Mouse (Mus musculus) lung, embryonic 16.5 days (tissue): ENCODE data around the gene Poc1a. TPM values are rescaled to one million over a fixed set of nuclear protein-coding genes. Genes with fewer than 3 reads are reported as not detected.

Experiments used
- ATAC-seq: fragments of 200-750 bp; cut with Nextera tagmentation; 2 replicates; pipeline ENCODE4 v1.8.0; 2017; ENCODE audit warnings: low read depth, mild to moderate bottlenecking, moderate library complexity
- H3K27ac ChIP-seq: fragments of 300-500 bp; sonication (generic); 2 replicates; pipeline ENCODE4 v1.5.1; 2014; ENCODE audit warnings: mild to moderate bottlenecking, control low read depth, low read length
- H3K27me3 ChIP-seq: fragments of 300-500 bp; sonication (generic); 2 replicates; pipeline ENCODE4 v1.6.1; 2014; ENCODE audit warnings: low read depth, low read length, mixed read lengths; ENCODE audit not compliant: control insufficient read depth, insufficient read depth
- H3K36me3 ChIP-seq: fragments of 300-500 bp; sonication (generic); 2 replicates; pipeline ENCODE4 v1.6.1; 2014; ENCODE audit warnings: low read length; ENCODE audit not compliant: control insufficient read depth, insufficient read depth
- H3K4me1 ChIP-seq: fragments of 300-500 bp; sonication (generic); replicated peaks from 2 replicates; pipeline ENCODE4 v1.6.1; 2014; ENCODE audit warnings: low read length, mixed read lengths; ENCODE audit not compliant: control insufficient read depth, insufficient read depth
- H3K4me2 ChIP-seq: fragments of 300-500 bp; sonication (generic); 2 replicates; pipeline ENCODE4 v1.6.1; 2014; ENCODE audit warnings: low read depth, low read length, control low read depth
- H3K4me3 ChIP-seq: fragments of 300-500 bp; sonication (generic); 2 replicates; pipeline ENCODE4 v1.5.1; 2014; ENCODE audit warnings: mild to moderate bottlenecking, low read length, control low read depth
- H3K9ac ChIP-seq: fragments of 300-500 bp; sonication (generic); 2 replicates; pipeline ENCODE4 v1.6.1; 2014; ENCODE audit warnings: low read length, control low read depth
- H3K9me3 ChIP-seq: fragments of 300-500 bp; sonication (generic); 2 replicates; pipeline ENCODE4 v1.6.1; 2016; ENCODE audit warnings: low read length; ENCODE audit not compliant: control insufficient read depth
- WGBS: fragments of 180-500 bp; shearing (Covaris S2); extraction: QIAGEN DNeasy Blood & Tissue Kit; methylation state at CpG from one replicate; pipeline ENCODE4 v1.1.7; 2014; 5-methylcytosine and 5-hydroxymethylcytosine counted together
- polyA plus RNA-seq: library from polyadenylated mRNA; unstranded; fragments of >200 nt; fragmentation: Nextera tagmentation; extraction: Ambion mirVana; gene quantifications from 2 replicates; pipeline ENCODE4 v1.2.1, GENCODE M21; 2015

Poc1a gene
- polyA plus RNA-seq, 1 experiment from 2014 or later = 32.3 TPM

- peaks cover 35% of the 10 kb centered on the region for H3K4me1 ChIP-seq
- peak overlapping the region; percentile 99 for H3K4me2 ChIP-seq
- peak overlapping the region; percentile 95 for H3K4me3 ChIP-seq
- H3K27ac ChIP-seq = peak overlapping the region; percentile 81
- H3K27me3 ChIP-seq = no peaks in the 10 kb centered on the region
- no peaks in the 10 kb centered on the region for H3K9me3 ChIP-seq
- peak overlapping the region; percentile 88 for H3K9ac ChIP-seq
- no peak for ATAC-seq
- H3K36me3 ChIP-seq = peaks cover 12% of the 10 kb centered on the region
- WGBS = 74% methylated on average over 30 of the region's 30 CpGs
Measured at GRCm38 (mm10) chr9:106370620-106371383, 89.9 kb downstream of the Poc1a start.

DNA sequence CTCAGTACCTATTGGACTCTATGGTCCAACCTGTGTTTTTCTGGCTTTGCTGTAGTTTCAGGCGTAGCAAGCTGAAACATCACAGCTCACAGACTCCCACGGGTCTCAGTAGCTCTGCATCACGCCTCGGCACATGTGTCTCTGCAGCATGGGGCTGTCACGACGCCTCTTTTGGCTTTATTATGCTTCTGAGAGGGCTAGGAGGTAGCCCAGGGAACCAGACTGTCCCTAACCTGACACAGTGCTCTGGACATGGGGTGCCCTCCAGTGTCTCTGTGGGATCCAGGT, 90.5 kb downstream of the Poc1a start:
- WGBS = 39% methylated on average over 6 of the region's 6 CpGs
- no peaks in the 10 kb centered on the region for H3K9me3 ChIP-seq
- peaks cover 12% of the 10 kb centered on the region for H3K36me3 ChIP-seq
- H3K27me3 ChIP-seq = no peaks in the 10 kb centered on the region
- H3K9ac ChIP-seq = peak overlapping the region; percentile 57
- no peak for ATAC-seq
- H3K4me2 ChIP-seq = peak overlapping the region; percentile 99
- peak overlapping the region; percentile 81 for H3K27ac ChIP-seq
- H3K4me3 ChIP-seq = peak overlapping the region; percentile 23
- H3K4me1 ChIP-seq = peaks cover 34% of the 10 kb centered on the region

- 14% methylated on average over 6 of the region's 6 CpGs for WGBS
- H3K9ac ChIP-seq = peak overlapping the region; percentile 61
Measured at GRCm38 (mm10) chr9:106371776-106372175, 90.9 kb downstream of the Poc1a start.

GRCm38 (mm10) chr9:106372431-106373412, 91.9 kb downstream of the Poc1a start:
- ATAC-seq = no peak
- H3K4me3 ChIP-seq = no peak overlapping the region
- peak overlapping the region; percentile 61; the same call in 1 of the 2 replicates for H3K9ac ChIP-seq
- WGBS = 83% methylated on average over 11 of the region's 11 CpGs
- no peaks in the 10 kb centered on the region for H3K9me3 ChIP-seq
- peak overlapping the region; percentile 99 for H3K4me2 ChIP-seq
- H3K27me3 ChIP-seq = no peaks in the 10 kb centered on the region
- H3K4me1 ChIP-seq = peaks cover 35% of the 10 kb centered on the region
- H3K27ac ChIP-seq = peak overlapping the region; percentile 4; the same call in 1 of the 2 replicates
- H3K36me3 ChIP-seq = peaks cover 18% of the 10 kb centered on the region

More at GRCm38 (mm10) chr9:106371776-106372175, 90.9 kb downstream of the Poc1a start:
- no peaks in the 10 kb centered on the region for H3K27me3 ChIP-seq
- H3K4me3 ChIP-seq = peak overlapping the region; percentile 23
- H3K9me3 ChIP-seq = no peaks in the 10 kb centered on the region
- ATAC-seq = peak; percentile 5; the same call in 1 of the 2 replicates
- peaks cover 30% of the 10 kb centered on the region for H3K4me1 ChIP-seq
- H3K27ac ChIP-seq = peak overlapping the region; percentile 81
- peaks cover 12% of the 10 kb centered on the region for H3K36me3 ChIP-seq
- H3K4me2 ChIP-seq = peak overlapping the region; percentile 99

DNA sequence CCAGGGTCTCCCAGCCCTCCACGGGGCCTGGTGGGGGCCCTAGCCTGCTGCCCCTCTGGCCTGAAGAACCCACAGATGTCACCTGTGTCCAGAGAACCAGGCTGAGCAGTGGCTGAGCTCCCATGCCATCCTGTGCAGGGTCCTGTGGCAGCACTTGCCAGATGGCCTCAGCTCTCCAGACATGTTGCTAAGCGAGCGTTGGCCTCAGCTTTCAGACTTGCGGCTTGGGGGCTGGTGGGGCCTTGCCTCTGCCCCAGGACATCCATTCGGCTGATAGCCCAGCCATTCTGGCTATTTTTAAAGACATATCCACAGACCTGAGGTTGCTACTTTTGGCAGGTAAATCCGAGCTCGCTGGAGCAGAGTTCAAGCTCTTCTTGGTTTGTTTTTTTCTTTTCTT, 93.1 kb downstream of the Poc1a start:
- Histone ChIP-seq H3K4me1 (peaks cover 35% of the 10 kb centered on the region), H3K27ac (no peak overlapping the region), H3K4me2 (no peak overlapping the region), H3K9me3 (no peaks in the 10 kb centered on the region), H3K9ac (no peak overlapping the region), H3K27me3 (no peaks in the 10 kb centered on the region), H3K4me3 (no peak overlapping the region), H3K36me3 (peaks cover 18% of the 10 kb centered on the region)
- ATAC-seq = no peak
- 81% methylated on average over 7 of the region's 7 CpGs for WGBS

DNA sequence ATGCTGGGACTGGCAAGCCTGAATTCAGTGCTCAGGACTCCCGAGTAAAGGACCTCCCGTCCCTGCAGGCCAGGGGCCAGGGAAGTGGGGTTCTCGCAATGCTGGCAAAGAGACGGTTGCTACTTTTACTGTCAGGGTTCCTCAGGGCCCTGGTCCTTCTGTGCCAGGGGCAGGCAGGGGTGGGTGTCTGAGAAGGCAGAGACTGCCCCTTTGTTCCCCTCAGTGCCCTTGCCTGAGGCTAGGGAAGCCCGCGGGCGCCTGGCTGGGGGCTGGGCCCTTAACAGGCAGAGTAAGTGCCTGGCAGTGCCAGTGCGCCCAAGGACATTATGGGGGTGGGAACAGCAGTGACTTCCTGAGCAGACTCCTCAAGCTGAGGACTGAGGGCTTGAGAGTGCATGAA, 96.4 kb downstream of the Poc1a start:
- H3K36me3 ChIP-seq = peaks cover 18% of the 10 kb centered on the region
- ATAC-seq = peak; percentile 59
- H3K27ac ChIP-seq = peak overlapping the region; percentile 27; the same call in 1 of the 2 replicates
- no peaks in the 10 kb centered on the region for H3K9me3 ChIP-seq
- peak overlapping the region; percentile 35; the same call in 1 of the 2 replicates for H3K9ac ChIP-seq
- H3K27me3 ChIP-seq = no peaks in the 10 kb centered on the region
- 80% methylated on average over 8 of the region's 8 CpGs for WGBS
- no peak overlapping the region for H3K4me3 ChIP-seq
- peaks cover 22% of the 10 kb centered on the region for H3K4me1 ChIP-seq
- H3K4me2 ChIP-seq = no peak overlapping the region

DNA sequence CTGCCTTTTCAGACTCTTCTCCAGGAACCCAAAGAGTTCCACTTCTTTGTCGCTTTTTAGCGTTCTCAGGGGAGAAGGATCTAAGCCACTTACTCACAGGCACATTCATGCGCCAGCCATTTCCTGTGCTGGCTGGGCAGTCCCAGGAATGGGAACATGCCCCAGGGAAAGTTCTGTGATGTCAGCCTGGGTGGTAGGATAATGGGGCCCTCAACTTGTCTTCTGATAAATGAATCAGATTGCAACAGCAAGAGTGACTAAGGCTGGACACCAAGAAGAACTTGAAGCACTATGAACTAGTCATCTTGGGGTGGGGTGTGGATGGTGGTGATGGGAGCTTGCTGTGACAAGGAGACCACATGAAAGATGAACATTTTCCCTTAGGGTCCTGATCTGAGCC, 97.2 kb downstream of the Poc1a start:
- H3K27me3 ChIP-seq = no peaks in the 10 kb centered on the region
- H3K4me2 ChIP-seq = no peak overlapping the region
- no peaks in the 10 kb centered on the region for H3K9me3 ChIP-seq
- no peak overlapping the region for H3K4me3 ChIP-seq
- peaks cover 16% of the 10 kb centered on the region for H3K4me1 ChIP-seq
- H3K9ac ChIP-seq = no peak overlapping the region
- no peak for ATAC-seq
- H3K27ac ChIP-seq = no peak overlapping the region
- WGBS = 58% methylated on average over 3 of the region's 3 CpGs
- H3K36me3 ChIP-seq = peaks cover 18% of the 10 kb centered on the region

DNA sequence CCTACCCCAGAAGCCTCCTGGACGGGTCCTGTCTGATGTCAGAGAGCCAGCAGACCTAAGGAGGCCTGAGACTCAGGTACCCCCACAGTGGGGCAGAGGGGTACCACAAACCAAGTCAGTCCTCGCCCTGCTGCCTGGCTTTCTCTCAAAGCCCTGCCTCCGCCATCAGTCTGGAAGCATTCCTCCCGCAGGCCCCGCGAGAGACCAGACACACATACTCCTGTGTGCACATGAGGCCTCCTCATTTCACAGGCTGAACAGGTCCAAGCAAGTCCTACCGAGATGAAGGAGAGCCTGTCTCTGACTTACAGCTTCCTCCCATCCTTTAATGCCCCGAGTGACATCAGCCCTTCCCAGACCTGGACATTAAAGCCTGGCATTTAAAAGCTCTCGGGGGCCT, 97.9 kb downstream of the Poc1a start:
- Histone ChIP-seq H3K9ac (no peak overlapping the region), H3K9me3 (no peaks in the 10 kb centered on the region), H3K36me3 (peaks cover 13% of the 10 kb centered on the region), H3K4me1 (peaks cover 21% of the 10 kb centered on the region), H3K4me2 (no peak overlapping the region), H3K27me3 (no peaks in the 10 kb centered on the region), H3K4me3 (no peak overlapping the region), H3K27ac (no peak overlapping the region)
- no peak for ATAC-seq
- 62% methylated on average over 9 of the region's 9 CpGs for WGBS
